27 mouse cellular contexts compared by ENCODE assay signal in the genomic region with DNA sequence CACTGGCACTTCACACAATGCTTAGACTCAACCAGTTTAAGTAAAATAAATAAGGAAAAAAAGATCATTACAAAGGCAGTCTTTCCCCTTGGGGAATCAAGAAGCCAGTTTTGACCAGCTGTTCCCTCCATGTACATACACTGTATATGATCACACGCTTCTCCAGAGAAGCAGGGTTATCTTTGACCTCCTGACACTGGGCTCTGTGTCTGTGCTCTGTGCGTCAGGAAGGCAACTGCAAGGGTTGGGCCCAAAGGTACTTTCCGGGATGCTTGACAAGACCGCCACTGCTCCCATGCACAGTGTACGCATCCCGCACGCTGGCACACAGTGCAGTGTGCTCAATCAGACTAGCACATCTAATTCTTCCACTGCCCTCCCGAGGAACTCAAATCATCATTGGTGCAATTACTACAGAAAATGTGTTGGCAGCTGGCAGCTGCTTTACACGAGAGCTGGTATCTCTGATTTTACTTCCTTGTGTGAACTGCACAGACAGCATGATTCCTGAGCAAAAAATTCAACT. TPM values are rescaled to one million over a fixed set of nuclear protein-coding genes. Genes with fewer than 3 reads are reported as not detected.
DNase-seq lines count a peak whose midpoint lies in the region; ATAC-seq and TF ChIP-seq lines count a peak whose summit lies in the region.
"Had no signal": no experiment of that assay in that cellular context is flagged by ENCODE, and none has a peak within 500 bp of the region (broad histone marks: within the 10 kb centered on the region; RNA-seq: fewer than 3 reads in every experiment).

No protein-coding gene starts in this region.

- H3K27ac ChIP-seq in forebrain, postnatal 0 days (ENCODE audit: low read depth, low read length) = no peak overlapping the region
- no peak overlapping the region for H3K27ac ChIP-seq in forebrain, embryonic 12.5 days
- H3K27ac ChIP-seq in midbrain, embryonic 11.5 days (ENCODE audit: low read depth, low read length) = no peak overlapping the region
- no peak overlapping the region for H3K27ac ChIP-seq in midbrain, embryonic 10.5 days (replicated peaks)
- peak overlapping the region; percentile 40; the same call in 1 of the 2 replicates for H3K27ac ChIP-seq in hindbrain, embryonic 13.5 days
- H3K27ac ChIP-seq: embryonic facial prominence, embryonic 13.5 days; heart, embryonic 15.5 days; kidney, embryonic 15.5 days; limb, embryonic 15.5 days; liver, embryonic 15.5 days; lung, embryonic 15.5 days had no signal

- peak; percentile 63 for ATAC-seq in forebrain, postnatal 0 days
- ATAC-seq in forebrain, embryonic 12.5 days (ENCODE audit: low FRiP score) = no peak
- ATAC-seq in midbrain, embryonic 11.5 days (ENCODE audit: low FRiP score) = 0 out of 2 replicates have a peak, but pooled peaks have one; percentile 54
- no peak for ATAC-seq in hindbrain, embryonic 13.5 days (ENCODE audit: low FRiP score)
- ATAC-seq in inflammation-experienced regulatory T-cells, adult 6 months = no peak
- ATAC-seq: midbrain, embryonic 16.5 days; Patski had no signal

- H3K27me3 ChIP-seq in forebrain, postnatal 0 days (ENCODE audit: insufficient read depth, low read length) = no peaks in the 10 kb centered on the region
- H3K27me3 ChIP-seq in forebrain, embryonic 12.5 days = no peaks in the 10 kb centered on the region
- H3K27me3 ChIP-seq in midbrain, embryonic 11.5 days (ENCODE audit: control insufficient read depth, insufficient read depth, low read length) = no peaks in the 10 kb centered on the region
- no peaks in the 10 kb centered on the region for H3K27me3 ChIP-seq in midbrain, embryonic 10.5 days (ENCODE audit: low read depth, poor library complexity, severe bottlenecking)
- no peaks in the 10 kb centered on the region for H3K27me3 ChIP-seq in hindbrain, embryonic 13.5 days
- H3K27me3 ChIP-seq: embryonic facial prominence, embryonic 13.5 days; heart, embryonic 15.5 days; kidney, embryonic 15.5 days; limb, embryonic 15.5 days; liver, embryonic 15.5 days; lung, embryonic 15.5 days; Patski had no signal

- no peak overlapping the region for H3K4me3 ChIP-seq in forebrain, postnatal 0 days (ENCODE audit: low read depth, low read length)
- H3K4me3 ChIP-seq in forebrain, embryonic 12.5 days (replicated peaks) = no peak overlapping the region
- H3K4me3 ChIP-seq in midbrain, embryonic 11.5 days (ENCODE audit: low read depth, low read length) = no peak overlapping the region
- H3K4me3 ChIP-seq in midbrain, embryonic 10.5 days = no peak overlapping the region
- H3K4me3 ChIP-seq in hindbrain, embryonic 13.5 days = no peak overlapping the region
- H3K4me3 ChIP-seq: embryonic facial prominence, embryonic 13.5 days; erythroblast, embryonic 14.5 days; heart, embryonic 15.5 days; kidney, embryonic 15.5 days; limb, embryonic 15.5 days; liver, embryonic 15.5 days; lung, embryonic 15.5 days; myocyte had no signal

- H3K36me3 ChIP-seq in forebrain, postnatal 0 days (ENCODE audit: insufficient read depth) = peaks cover 41% of the 10 kb centered on the region
- H3K36me3 ChIP-seq in forebrain, embryonic 12.5 days (replicated peaks) = peaks cover 46% of the 10 kb centered on the region
- peaks cover 7% of the 10 kb centered on the region; the same call in 1 of the 2 replicates for H3K36me3 ChIP-seq in midbrain, embryonic 11.5 days (ENCODE audit: control insufficient read depth, insufficient read depth, low read length)
- H3K36me3 ChIP-seq in midbrain, embryonic 10.5 days = peaks cover 74% of the 10 kb centered on the region
- H3K36me3 ChIP-seq in hindbrain, embryonic 13.5 days = peaks cover 69% of the 10 kb centered on the region

- WGBS in forebrain, postnatal 0 days = 70% methylated on average over 9 of the region's 9 CpGs
- WGBS in forebrain, embryonic 12.5 days = 89% methylated on average over 9 of the region's 9 CpGs
- WGBS in midbrain, embryonic 11.5 days = 89% methylated on average over 9 of the region's 9 CpGs
- 92% methylated on average over 9 of the region's 9 CpGs for WGBS in midbrain, embryonic 10.5 days
- WGBS in hindbrain, embryonic 13.5 days = 61% methylated on average over 9 of the region's 9 CpGs

- H3K9ac ChIP-seq in forebrain, postnatal 0 days = no peak overlapping the region
- H3K9ac ChIP-seq in forebrain, embryonic 12.5 days = no peak overlapping the region
- no peak overlapping the region for H3K9ac ChIP-seq in midbrain, embryonic 11.5 days (ENCODE audit: low read length)
- no peak overlapping the region for H3K9ac ChIP-seq in hindbrain, embryonic 13.5 days
- H3K9ac ChIP-seq: embryonic facial prominence, embryonic 13.5 days; heart, embryonic 15.5 days; kidney, embryonic 15.5 days; limb, embryonic 15.5 days; liver, embryonic 15.5 days; lung, embryonic 15.5 days had no signal

- TF ChIP-seq CTCF in forebrain, postnatal 0 days (IDR thresholded peaks at IDR 0.05; ENCODE audit: low read depth) = no peak

- no peaks in the 10 kb centered on the region for H3K4me1 ChIP-seq in forebrain, postnatal 0 days (ENCODE audit: insufficient read depth)
- H3K4me1 ChIP-seq in forebrain, embryonic 12.5 days = no peaks in the 10 kb centered on the region
- no peaks in the 10 kb centered on the region for H3K4me1 ChIP-seq in midbrain, embryonic 11.5 days (ENCODE audit: control insufficient read depth, insufficient read depth, low read length)
- no peaks in the 10 kb centered on the region for H3K4me1 ChIP-seq in midbrain, embryonic 10.5 days
- H3K4me1 ChIP-seq in hindbrain, embryonic 13.5 days (replicated peaks) = peaks cover 6% of the 10 kb centered on the region
- H3K4me1 ChIP-seq: embryonic facial prominence, embryonic 13.5 days; heart, embryonic 15.5 days; kidney, embryonic 15.5 days; liver, embryonic 15.5 days had no signal

- no peaks in the 10 kb centered on the region for H3K9me3 ChIP-seq in forebrain, postnatal 0 days (ENCODE audit: low read length)
- H3K9me3 ChIP-seq in forebrain, embryonic 12.5 days = no peaks in the 10 kb centered on the region
- no peaks in the 10 kb centered on the region for H3K9me3 ChIP-seq in midbrain, embryonic 11.5 days (ENCODE audit: control insufficient read depth, low read length)
- H3K9me3 ChIP-seq in midbrain, embryonic 10.5 days (replicated peaks) = no peaks in the 10 kb centered on the region
- H3K9me3 ChIP-seq in hindbrain, embryonic 13.5 days = no peaks in the 10 kb centered on the region
- H3K9me3 ChIP-seq: embryonic facial prominence, embryonic 13.5 days; G1E; heart, embryonic 15.5 days; kidney, embryonic 15.5 days; limb, embryonic 15.5 days; liver, embryonic 15.5 days; lung, embryonic 15.5 days had no signal

- H3K4me2 ChIP-seq in forebrain, postnatal 0 days (ENCODE audit: low read depth) = no peak overlapping the region
- no peak overlapping the region for H3K4me2 ChIP-seq in forebrain, embryonic 12.5 days
- H3K4me2 ChIP-seq in midbrain, embryonic 11.5 days = no peak overlapping the region
- H3K4me2 ChIP-seq in hindbrain, embryonic 13.5 days = no peak overlapping the region
- H3K4me2 ChIP-seq: embryonic facial prominence, embryonic 13.5 days; heart, embryonic 15.5 days; kidney, embryonic 15.5 days; limb, embryonic 15.5 days; liver, embryonic 15.5 days; lung, embryonic 15.5 days had no signal

- no peak for DNase-seq in forebrain, postnatal 0 days
- no peak for DNase-seq in midbrain, embryonic 11.5 days (ENCODE audit: low spot score, missing footprints)
- DNase-seq in midbrain, embryonic 10.5 days (ENCODE audit: low spot score) = no peak
- no peak for DNase-seq in adrenal gland, adult 8-10 months
- DNase-seq: adrenal gland, adult 2 months; cerebellum, adult 8-10 months; cerebellum, postnatal 36 days; embryo, embryonic 11 days; heart, postnatal 4 days; kidney, adult 11 months; kidney, postnatal 36 days; left cerebral cortex, postnatal 4 days; lung, postnatal 4 days had no signal

RNA-seq across cellular contexts. Expression of gene Usp12, which starts 57.8 kb away (rescaled TPM):
- 27.9 and 31.1 TPM in 2 replicates for total RNA-seq in forebrain, postnatal 0 days (2014; rRNA removed)
- 13.7 and 16.2 TPM in 2 replicates for polyA plus RNA-seq in forebrain, postnatal 0 days (2015; fragmentation: Nextera tagmentation; extraction: Ambion mirVana)
- 17.8 and 18.3 TPM in 2 replicates for polyA plus RNA-seq in forebrain, embryonic 12.5 days (2016; fragmentation: Nextera tagmentation; extraction: Ambion mirVana)
- 10.7 and 12.1 TPM in 2 replicates for polyA plus RNA-seq in midbrain, embryonic 11.5 days (2014; fragmentation: Nextera tagmentation; extraction: Ambion mirVana)
- polyA plus RNA-seq in midbrain, embryonic 10.5 days (2016; fragmentation: Nextera tagmentation; extraction: Ambion mirVana) = 14.4 and 14.6 TPM in 2 replicates
- 14.6 and 15.2 TPM in 2 replicates for polyA plus RNA-seq in hindbrain, embryonic 13.5 days (2015; fragmentation: Nextera tagmentation; extraction: Ambion mirVana)
- total RNA-seq in adrenal gland, adult 8-10 months (2022) = 10 to 100 TPM; 24.9 to 38.1 (median 31.0) TPM
- 1 to 10 TPM; 4.5 to 6.7 (median 5.8) TPM for polyA plus RNA-seq in inflammation-experienced regulatory T-cells, adult 6 months (2017; shearing (Covaris generic))

Comparison
In these comparisons a context has a peak if more than half of its experiments do, and no peak if none do; other contexts are left out.
1. ATAC-seq: peak in forebrain, postnatal 0 days (single experiment) and midbrain, embryonic 11.5 days (single experiment); none in forebrain, embryonic 12.5 days (single experiment), hindbrain, embryonic 13.5 days (single experiment) and inflammation-experienced regulatory T-cells, adult 6 months (single experiment).